Mouse (Mus musculus) naive thymus-derived CD4-positive, alpha-beta T cell, adult 5 months (primary cell): ENCODE results near the gene Mfn1. TPM values are rescaled to one million over a fixed set of nuclear protein-coding genes. Genes with fewer than 3 reads are reported as not detected.

Experiments used
- polyA plus RNA-seq: library from polyadenylated mRNA; unstranded; fragments of 100-300 nt; shearing (Covaris generic); gene quantifications from one replicate; pipeline ENCODE4 v1.2.1, GENCODE M21; 2017

Mfn1 gene
- polyA plus RNA-seq: 18.8 TPM

GRCm38 (mm10) chr3:32529303-32529898 is at the start of gene Mfn1:
TSS of gene Mfn1 (plus strand) at chr3:32529465.

GRCm38 (mm10) chr3:32492097-32493090 is 36.9 kb upstream of the Mfn1 start, which contains the start of gene Kcnmb3:
TSS of gene Kcnmb3 (minus strand) at chr3:32492231.

GRCm38 (mm10) chr3:32509496-32510374 is 19.5 kb upstream of the Mfn1 start, which contains the start of gene Zfp639:
TSS of gene Zfp639 (plus strand) at chr3:32510259.

GRCm38 (mm10) chr3:32616331-32617052 is 87.2 kb downstream of the Mfn1 start, which contains the start of gene Gnb4:
TSS of gene Gnb4 (minus strand) at chr3:32616585.

Other genes starting within 250 kb of the Mfn1 start
- 1.9 TPM for gene Zmat3, start 163.5 kb upstream of the Mfn1 start, polyA plus RNA-seq
- 30.3 TPM for gene Pik3ca, start 131.8 kb upstream of the Mfn1 start, polyA plus RNA-seq
- 0.34 TPM for gene Kcnmb3, start 37.2 kb upstream of the Mfn1 start, polyA plus RNA-seq
- gene Zfp639, start 19.2 kb upstream of the Mfn1 start, polyA plus RNA-seq: 80.8 TPM
- 12.4 TPM for gene Gnb4, start 87.1 kb downstream of the Mfn1 start, polyA plus RNA-seq
- 95.3 TPM for gene Actl6a, start 176.8 kb downstream of the Mfn1 start, polyA plus RNA-seq
- gene Ndufb5, start 207.5 kb downstream of the Mfn1 start, polyA plus RNA-seq: 126 TPM
- 14.1 TPM for gene Mrpl47, start 208.1 kb downstream of the Mfn1 start, polyA plus RNA-seq